Mouse (Mus musculus) C2C12 (cell line): ENCODE results near the gene Tefm. TPM values are rescaled to one million over a fixed set of nuclear protein-coding genes. Genes with fewer than 3 reads are reported as not detected.

Experiments used
- H3K27me3 ChIP-seq: one replicate; pipeline ENCODE4 v1.6.1; 2011; ENCODE audit not compliant: control insufficient read depth, insufficient read depth, insufficient read length
- H3K36me3 ChIP-seq: one replicate; pipeline ENCODE4 v1.6.1; 2011; ENCODE audit not compliant: control insufficient read depth, insufficient read depth
- H3K4me3 ChIP-seq: one replicate; pipeline ENCODE4 v1.5.1; 2011; ENCODE audit warnings: mild to moderate bottlenecking, control low read depth; ENCODE audit not compliant: poor library complexity, insufficient read depth, severe bottlenecking
- H3K79me2 ChIP-seq: one replicate; pipeline ENCODE4 v1.6.1; 2011; ENCODE audit not compliant: control insufficient read depth, insufficient read depth
- H3K79me3 ChIP-seq: one replicate; pipeline ENCODE4 v1.6.1; 2011; ENCODE audit warnings: low read depth, control low read depth
- H3ac ChIP-seq: one replicate; pipeline ENCODE3; 2011; ENCODE audit warnings: low read depth; ENCODE audit not compliant: control insufficient read depth, insufficient read length
- CEBPB ChIP-seq: IDR thresholded peaks from one replicate; pipeline ENCODE4 v1.6.1; 2011; ENCODE audit warnings: low read depth, mild to moderate bottlenecking, control low read depth, moderate library complexity
- CTCF ChIP-seq: IDR thresholded peaks from one replicate; pipeline ENCODE4 v1.5.1; 2011; ENCODE audit not compliant: control insufficient read depth, insufficient read depth, insufficient read length
- FOSL1 ChIP-seq: IDR thresholded peaks from one replicate; pipeline ENCODE4 v1.8.0; 2011; ENCODE audit warnings: mild to moderate bottlenecking, low read length; ENCODE audit not compliant: poor library complexity, insufficient read depth, severe bottlenecking
- MAX ChIP-seq: IDR thresholded peaks from one replicate; pipeline ENCODE4 v1.6.1; 2011; ENCODE audit warnings: mild to moderate bottlenecking, control low read depth
- MYOD1 ChIP-seq: IDR thresholded peaks from one replicate; pipeline ENCODE4 v1.6.1; 2011; ENCODE audit warnings: low read depth; ENCODE audit not compliant: control insufficient read depth, insufficient read length
- MYOG ChIP-seq: IDR thresholded peaks from one replicate; pipeline ENCODE4 v1.6.1; 2011; ENCODE audit not compliant: control insufficient read depth, insufficient read length; ENCODE audit errors: extremely low read depth
- USF1 ChIP-seq: IDR thresholded peaks from one replicate; pipeline ENCODE4 v1.6.1; 2011; ENCODE audit warnings: low read depth, mild to moderate bottlenecking, control low read depth, moderate library complexity
- polyA plus RNA-seq: library from polyadenylated mRNA; unstranded; fragments of >200 nt; fragmentation: generic; extraction: Trizol; gene quantifications from one replicate; pipeline ENCODE4 v1.2.1, GENCODE M21; 2012; ENCODE audit warnings: missing spikeins

The Tefm gene
- polyA plus RNA-seq, 1 experiment, result 11.5 TPM

- no peak for TF ChIP-seq MYOD1
- TF ChIP-seq MAX, result no peak
- no peak for TF ChIP-seq FOSL1
- no peak for TF ChIP-seq USF1
- TF ChIP-seq CTCF, result no peak
- no peak for TF ChIP-seq MYOG
- no peak for TF ChIP-seq CEBPB
- Histone ChIP-seq H3ac (no peak overlapping the region), H3K79me2 (no peaks in the 10 kb centered on the region), H3K79me3 (no peaks in the 10 kb centered on the region), H3K36me3 (no peaks in the 10 kb centered on the region), H3K4me3 (no peak overlapping the region), H3K27me3 (no peaks in the 10 kb centered on the region)
These were observed 19.1 kb upstream of the Tefm start for GRCm38 (mm10) chr11:80161041-80161440.

GRCm38 (mm10) chr11:80159018-80159417 is 17.0 kb upstream of the Tefm start:
- no peaks in the 10 kb centered on the region for H3K79me3 ChIP-seq
- TF ChIP-seq CTCF (no peak), FOSL1 (no peak), MYOG (no peak), CEBPB (no peak), MYOD1 (no peak), USF1 (no peak)
- H3K36me3 ChIP-seq, result no peaks in the 10 kb centered on the region
- no peak overlapping the region for H3K4me3 ChIP-seq
- no peak overlapping the region for H3ac ChIP-seq
- no peaks in the 10 kb centered on the region for H3K27me3 ChIP-seq
- H3K79me2 ChIP-seq, result no peaks in the 10 kb centered on the region

- H3K79me2 ChIP-seq, result no peaks in the 10 kb centered on the region
- H3ac ChIP-seq, result no peak overlapping the region
- no peaks in the 10 kb centered on the region for H3K27me3 ChIP-seq
- TF ChIP-seq FOSL1 (no peak), USF1 (no peak), MYOD1 (no peak), CEBPB (no peak), CTCF (no peak), MAX (no peak), MYOG (no peak)
- no peaks in the 10 kb centered on the region for H3K36me3 ChIP-seq
- no peak overlapping the region for H3K4me3 ChIP-seq
- no peaks in the 10 kb centered on the region for H3K79me3 ChIP-seq
These were observed 14.9 kb upstream of the Tefm start for GRCm38 (mm10) chr11:80156841-80157240.

DNA sequence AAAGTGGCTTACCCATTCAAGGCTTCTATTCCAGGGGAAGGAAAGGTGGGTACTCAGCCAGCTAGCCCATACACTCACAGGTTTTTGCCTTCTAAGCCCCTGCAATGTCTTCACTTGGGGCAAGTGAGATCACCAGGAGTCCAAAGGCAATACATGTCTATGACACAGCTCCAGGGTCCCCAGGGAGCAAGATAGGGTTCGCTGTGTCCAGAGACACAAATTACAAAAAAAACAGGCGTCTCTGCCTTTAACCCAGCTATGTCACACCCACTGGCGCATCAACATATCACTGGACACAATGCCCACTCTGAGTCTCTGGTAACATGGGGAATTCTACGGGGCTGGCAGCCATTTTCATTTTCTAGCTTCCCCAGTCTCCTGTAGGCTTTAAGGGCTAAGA is 14.0 kb upstream of the Tefm start:
- no peaks in the 10 kb centered on the region for H3K27me3 ChIP-seq
- no peak for TF ChIP-seq FOSL1
- TF ChIP-seq USF1, result no peak
- no peak for TF ChIP-seq MAX
- TF ChIP-seq CTCF, result no peak
- no peak for TF ChIP-seq CEBPB
- no peak for TF ChIP-seq MYOG
- no peak for TF ChIP-seq MYOD1
- no peak overlapping the region for H3K4me3 ChIP-seq
- H3ac ChIP-seq, result no peak overlapping the region
- no peaks in the 10 kb centered on the region for H3K36me3 ChIP-seq
- H3K79me2 ChIP-seq, result no peaks in the 10 kb centered on the region
- no peaks in the 10 kb centered on the region for H3K79me3 ChIP-seq

DNA sequence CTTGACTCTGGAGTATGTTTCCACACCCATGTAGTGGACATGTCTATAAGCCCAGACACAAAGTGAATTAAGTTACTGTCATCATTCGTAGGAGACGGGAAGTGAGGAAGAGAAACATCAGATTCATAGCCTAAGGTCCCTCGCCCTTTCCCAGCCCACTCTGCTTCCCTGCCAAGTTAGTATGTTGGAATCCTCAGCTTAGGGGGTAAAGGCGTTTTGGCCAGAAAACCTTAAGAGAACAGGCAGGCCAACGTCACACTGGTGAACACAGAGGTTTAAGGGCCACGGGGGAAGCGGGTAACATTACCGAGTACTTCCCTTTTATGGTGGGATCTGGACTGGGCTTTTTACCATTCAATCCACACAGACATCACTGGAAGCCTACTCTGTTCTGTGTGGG is 13.6 kb upstream of the Tefm start:
- no peak for TF ChIP-seq CEBPB
- TF ChIP-seq MYOD1, result no peak
- TF ChIP-seq MYOG, result no peak
- no peak for TF ChIP-seq CTCF
- no peak for TF ChIP-seq USF1
- no peak for TF ChIP-seq FOSL1
- TF ChIP-seq MAX, result no peak
- no peaks in the 10 kb centered on the region for H3K27me3 ChIP-seq
- no peak overlapping the region for H3ac ChIP-seq
- no peaks in the 10 kb centered on the region for H3K79me3 ChIP-seq
- H3K36me3 ChIP-seq, result no peaks in the 10 kb centered on the region
- no peaks in the 10 kb centered on the region for H3K79me2 ChIP-seq
- H3K4me3 ChIP-seq, result no peak overlapping the region

GRCm38 (mm10) chr11:80154501-80154900 is 12.5 kb upstream of the Tefm start:
- TF ChIP-seq USF1 (no peak), MYOG (no peak), MAX (no peak), CTCF (no peak), MYOD1 (no peak), CEBPB (no peak), FOSL1 (no peak)
- no peaks in the 10 kb centered on the region for H3K36me3 ChIP-seq
- H3ac ChIP-seq, result no peak overlapping the region
- no peaks in the 10 kb centered on the region for H3K27me3 ChIP-seq
- no peaks in the 10 kb centered on the region for H3K79me3 ChIP-seq
- H3K79me2 ChIP-seq, result no peaks in the 10 kb centered on the region
- H3K4me3 ChIP-seq, result no peak overlapping the region
